Mouse (Mus musculus): ENCODE results near the gene Lrrc27. TPM values are rescaled to one million over a fixed set of nuclear protein-coding genes. Genes with fewer than 3 reads are reported as not detected.

Gene Lrrc27
- polyA plus RNA-seq, 1 experiment from 2014 or later = 3.7 TPM

GRCm38 (mm10) chr7:139266886-139267870 lies 54.4 kb downstream of the Lrrc27 start:
- Histone ChIP-seq H3K27ac (no peak overlapping the region), H3K9me3 (replicated peaks) (no peaks in the 10 kb centered on the region), H3K9ac (no peak overlapping the region), H3K4me3 (no peak overlapping the region), H3K4me1 (peaks cover 8% of the 10 kb centered on the region; the same call in 1 of the 2 replicates), H3K36me3 (ENCODE audit: poor library complexity, severe bottlenecking) (no peaks in the 10 kb centered on the region), H3K27me3 (no peaks in the 10 kb centered on the region), H3K4me2 (no peak overlapping the region)
- WGBS = 76% methylated on average over 8 of the region's 8 CpGs
- ATAC-seq = no peak

GRCm38 (mm10) chr7:139270738-139271137 lies 58.0 kb downstream of the Lrrc27 start:
- peaks cover 23% of the 10 kb centered on the region for H3K4me1 ChIP-seq
- no peak for ATAC-seq
- no peaks in the 10 kb centered on the region for H3K27me3 ChIP-seq
- no peak overlapping the region for H3K27ac ChIP-seq
- no peak overlapping the region for H3K4me2 ChIP-seq
- no peak overlapping the region for H3K9ac ChIP-seq
- H3K4me3 ChIP-seq = no peak overlapping the region
- WGBS = 79% methylated on average over 1 of the region's 1 CpGs
- H3K36me3 ChIP-seq (ENCODE audit: poor library complexity, severe bottlenecking) = no peaks in the 10 kb centered on the region
- no peaks in the 10 kb centered on the region for H3K9me3 ChIP-seq (replicated peaks)

- H3K36me3 ChIP-seq (ENCODE audit: poor library complexity, severe bottlenecking) = no peaks in the 10 kb centered on the region
- no peak overlapping the region for H3K4me2 ChIP-seq
- H3K9ac ChIP-seq = no peak overlapping the region
- no peaks in the 10 kb centered on the region for H3K9me3 ChIP-seq (replicated peaks)
- H3K4me1 ChIP-seq = peaks cover 31% of the 10 kb centered on the region
- ATAC-seq = no peak
- WGBS = 81% methylated on average over 5 of the region's 5 CpGs
- no peak overlapping the region for H3K4me3 ChIP-seq
- no peak overlapping the region for H3K27ac ChIP-seq
- H3K27me3 ChIP-seq = no peaks in the 10 kb centered on the region
Observed at GRCm38 (mm10) chr7:139271871-139272270, 59.1 kb downstream of the Lrrc27 start.

GRCm38 (mm10) chr7:139272639-139273396 lies 60.0 kb downstream of the Lrrc27 start:
- peaks cover 31% of the 10 kb centered on the region for H3K4me1 ChIP-seq
- no peak overlapping the region for H3K4me2 ChIP-seq
- no peak overlapping the region for H3K27ac ChIP-seq
- no peak overlapping the region for H3K4me3 ChIP-seq
- H3K9ac ChIP-seq = no peak overlapping the region
- H3K36me3 ChIP-seq (ENCODE audit: poor library complexity, severe bottlenecking) = no peaks in the 10 kb centered on the region
- no peak for ATAC-seq
- no peaks in the 10 kb centered on the region for H3K9me3 ChIP-seq (replicated peaks)
- H3K27me3 ChIP-seq = no peaks in the 10 kb centered on the region
- 54% methylated on average over 1 of the region's 1 CpGs for WGBS

DNA sequence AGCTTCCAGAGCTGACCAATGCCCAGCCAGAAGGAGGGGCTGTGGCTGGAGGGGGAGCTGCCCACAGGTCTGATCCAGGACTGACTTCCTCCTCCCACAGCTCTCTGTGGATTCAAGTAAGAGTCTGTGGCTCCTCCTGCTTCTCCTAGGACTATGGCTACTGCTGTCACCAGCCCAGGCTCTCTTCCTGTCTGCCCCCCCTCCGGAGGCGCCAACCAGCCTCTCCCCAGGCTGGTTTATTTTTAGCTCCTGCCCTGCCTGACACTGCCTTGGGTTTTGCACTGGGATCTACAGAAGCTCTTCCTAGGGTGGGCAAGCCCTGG lies 60.6 kb downstream of the Lrrc27 start:
- Histone ChIP-seq H3K27me3 (no peaks in the 10 kb centered on the region), H3K9ac (no peak overlapping the region), H3K27ac (no peak overlapping the region), H3K4me2 (no peak overlapping the region), H3K9me3 (replicated peaks) (no peaks in the 10 kb centered on the region), H3K4me3 (no peak overlapping the region), H3K36me3 (ENCODE audit: poor library complexity, severe bottlenecking) (no peaks in the 10 kb centered on the region), H3K4me1 (peaks cover 31% of the 10 kb centered on the region)
- no peak for ATAC-seq
- WGBS = 77% methylated on average over 2 of the region's 2 CpGs

GRCm38 (mm10) chr7:139275586-139275985 lies 62.8 kb downstream of the Lrrc27 start:
- ATAC-seq = peak; percentile 24; the same call in 1 of the 2 replicates
- no peak overlapping the region for H3K4me3 ChIP-seq

DNA sequence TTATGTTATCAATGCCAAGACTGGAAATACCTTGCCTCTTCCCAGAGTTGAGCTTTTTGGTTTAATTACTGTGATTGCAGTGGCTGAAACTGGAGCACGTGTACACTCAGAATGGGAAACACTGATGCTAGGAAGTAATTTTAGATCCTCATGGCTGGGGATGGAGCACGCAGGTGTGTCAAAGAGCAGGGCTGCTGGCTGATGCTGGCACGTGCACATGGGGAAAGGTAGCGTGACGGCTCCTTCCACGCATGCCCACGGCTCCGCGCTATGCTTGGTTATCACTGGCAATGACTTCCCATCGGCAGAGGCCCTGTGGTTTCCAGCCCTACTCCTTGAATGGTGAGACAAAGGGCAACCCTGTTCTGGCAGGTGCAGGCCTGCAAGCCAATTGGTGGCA lies 63.4 kb downstream of the Lrrc27 start:
- no peak for ATAC-seq
- Histone ChIP-seq H3K27ac (0 out of 2 replicates have a peak overlapping the region, but pooled peaks have one; percentile 20), H3K4me2 (no peak overlapping the region), H3K9me3 (replicated peaks) (no peaks in the 10 kb centered on the region), H3K4me1 (peaks cover 42% of the 10 kb centered on the region), H3K36me3 (ENCODE audit: poor library complexity, severe bottlenecking) (no peaks in the 10 kb centered on the region), H3K4me3 (no peak overlapping the region), H3K9ac (no peak overlapping the region), H3K27me3 (no peaks in the 10 kb centered on the region)
- 84% methylated on average over 10 of the region's 10 CpGs for WGBS

More at GRCm38 (mm10) chr7:139275586-139275985, 62.8 kb downstream of the Lrrc27 start:
- Histone ChIP-seq H3K27ac (0 out of 2 replicates have a peak overlapping the region, but pooled peaks have one; percentile 20), H3K4me1 (peaks cover 42% of the 10 kb centered on the region), H3K4me2 (no peak overlapping the region), H3K27me3 (no peaks in the 10 kb centered on the region), H3K9me3 (replicated peaks) (no peaks in the 10 kb centered on the region), H3K9ac (no peak overlapping the region), H3K36me3 (ENCODE audit: poor library complexity, severe bottlenecking) (no peaks in the 10 kb centered on the region)
- WGBS = 70% methylated on average over 10 of the region's 10 CpGs

- no peak overlapping the region for H3K4me2 ChIP-seq
- no peaks in the 10 kb centered on the region for H3K9me3 ChIP-seq (replicated peaks)
- H3K36me3 ChIP-seq (ENCODE audit: poor library complexity, severe bottlenecking) = no peaks in the 10 kb centered on the region
- 86% methylated on average over 7 of the region's 7 CpGs for WGBS
- H3K4me3 ChIP-seq = no peak overlapping the region
- no peaks in the 10 kb centered on the region for H3K27me3 ChIP-seq
- no peak overlapping the region for H3K27ac ChIP-seq
- peaks cover 34% of the 10 kb centered on the region for H3K4me1 ChIP-seq
- H3K9ac ChIP-seq = no peak overlapping the region
- ATAC-seq = no peak
Observed at GRCm38 (mm10) chr7:139277536-139277935, 64.7 kb downstream of the Lrrc27 start.

DNA sequence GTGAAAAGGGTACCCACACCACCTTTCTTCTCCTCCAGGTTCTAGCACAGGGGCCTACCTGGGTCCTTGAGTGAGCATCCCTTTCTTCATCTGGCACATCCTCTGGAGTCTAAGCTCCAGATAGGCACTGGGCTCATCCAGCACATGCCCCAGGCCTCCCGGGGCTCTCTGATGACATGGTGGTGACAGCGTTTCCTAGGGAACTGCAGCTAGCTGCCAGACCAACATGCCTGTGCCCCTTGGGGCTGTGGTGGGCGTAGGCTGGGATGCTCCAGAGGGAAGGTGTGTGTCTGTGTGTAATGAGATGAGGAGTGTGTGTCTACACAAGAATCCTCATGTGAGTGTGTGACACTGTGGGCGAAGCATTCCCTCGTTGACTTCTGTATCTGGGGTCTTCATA lies 66.8 kb downstream of the Lrrc27 start:
- no peak for ATAC-seq
- H3K4me3 ChIP-seq = no peak overlapping the region
- H3K27ac ChIP-seq = peak overlapping the region; percentile 19; the same call in 1 of the 2 replicates
- H3K9me3 ChIP-seq (replicated peaks) = no peaks in the 10 kb centered on the region
- H3K36me3 ChIP-seq (ENCODE audit: poor library complexity, severe bottlenecking) = no peaks in the 10 kb centered on the region
- no peak overlapping the region for H3K4me2 ChIP-seq
- 0 out of 2 replicates have a peak overlapping the region, but pooled peaks have one; percentile 10 for H3K9ac ChIP-seq
- WGBS = 85% methylated on average over 5 of the region's 5 CpGs
- no peaks in the 10 kb centered on the region for H3K27me3 ChIP-seq
- H3K4me1 ChIP-seq = peaks cover 26% of the 10 kb centered on the region

- no peak overlapping the region for H3K9ac ChIP-seq
- no peaks in the 10 kb centered on the region for H3K9me3 ChIP-seq (replicated peaks)
- no peak overlapping the region for H3K27ac ChIP-seq
- no peaks in the 10 kb centered on the region for H3K27me3 ChIP-seq
- peaks cover 26% of the 10 kb centered on the region for H3K4me1 ChIP-seq
- no peaks in the 10 kb centered on the region for H3K36me3 ChIP-seq (ENCODE audit: poor library complexity, severe bottlenecking)
- no peak overlapping the region for H3K4me2 ChIP-seq
- 70% methylated on average over 1 of the region's 1 CpGs for WGBS
- no peak overlapping the region for H3K4me3 ChIP-seq
- no peak for ATAC-seq
Observed at GRCm38 (mm10) chr7:139280044-139280443, 67.3 kb downstream of the Lrrc27 start.

- H3K4me2 ChIP-seq = no peak overlapping the region
- ATAC-seq = no peak
Observed at GRCm38 (mm10) chr7:139281195-139281594, 68.4 kb downstream of the Lrrc27 start.

DNA sequence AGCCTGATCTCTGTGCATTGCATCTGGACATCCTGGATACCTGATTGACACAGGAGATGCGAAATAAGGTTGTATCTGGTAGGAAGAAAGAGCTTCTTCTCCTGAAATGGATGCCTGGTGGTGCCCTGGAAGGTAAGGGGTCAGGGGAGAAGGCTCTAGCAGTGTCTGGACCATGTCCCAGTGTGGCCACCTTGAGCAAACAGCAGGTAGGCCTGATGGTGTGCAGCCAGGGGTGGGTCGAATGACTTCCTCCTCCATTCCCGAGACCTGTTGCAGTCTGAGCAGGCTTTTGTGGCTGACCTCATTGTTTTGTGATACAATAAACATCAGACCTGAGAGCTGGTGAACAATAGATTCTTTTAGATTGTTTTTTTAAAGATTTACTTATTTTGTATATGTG lies 69.2 kb downstream of the Lrrc27 start:
- Histone ChIP-seq H3K27me3 (no peaks in the 10 kb centered on the region), H3K9ac (no peak overlapping the region), H3K4me1 (peaks cover 12% of the 10 kb centered on the region; the same call in 1 of the 2 replicates), H3K9me3 (replicated peaks) (no peaks in the 10 kb centered on the region), H3K4me2 (no peak overlapping the region), H3K27ac (no peak overlapping the region), H3K4me3 (no peak overlapping the region), H3K36me3 (ENCODE audit: poor library complexity, severe bottlenecking) (no peaks in the 10 kb centered on the region)
- no peak for ATAC-seq
- 81% methylated on average over 3 of the region's 3 CpGs for WGBS

More at GRCm38 (mm10) chr7:139281195-139281594, 68.4 kb downstream of the Lrrc27 start:
- no peaks in the 10 kb centered on the region for H3K9me3 ChIP-seq (replicated peaks)
- 30% methylated on average over 2 of the region's 2 CpGs for WGBS
- H3K27ac ChIP-seq = no peak overlapping the region
- H3K4me1 ChIP-seq = peaks cover 15% of the 10 kb centered on the region
- H3K27me3 ChIP-seq = no peaks in the 10 kb centered on the region
- H3K9ac ChIP-seq = no peak overlapping the region
- no peaks in the 10 kb centered on the region for H3K36me3 ChIP-seq (ENCODE audit: poor library complexity, severe bottlenecking)
- H3K4me3 ChIP-seq = no peak overlapping the region

Data from forebrain, embryonic 13.5 days (tissue).